Mouse (Mus musculus) lung, postnatal 0 days (tissue): ENCODE results near the gene C2cd4c.

Experiments used
- CTCF ChIP-seq: IDR thresholded peaks from 2 replicates; pipeline ENCODE4 v1.5.1; 2016; ENCODE audit warnings: antibody characterized with exemption, mild to moderate bottlenecking
- EP300 ChIP-seq: IDR thresholded peaks from 2 replicates; pipeline ENCODE4 v1.6.1; 2016; ENCODE audit warnings: antibody characterized with exemption, mild to moderate bottlenecking, control low read depth

DNA sequence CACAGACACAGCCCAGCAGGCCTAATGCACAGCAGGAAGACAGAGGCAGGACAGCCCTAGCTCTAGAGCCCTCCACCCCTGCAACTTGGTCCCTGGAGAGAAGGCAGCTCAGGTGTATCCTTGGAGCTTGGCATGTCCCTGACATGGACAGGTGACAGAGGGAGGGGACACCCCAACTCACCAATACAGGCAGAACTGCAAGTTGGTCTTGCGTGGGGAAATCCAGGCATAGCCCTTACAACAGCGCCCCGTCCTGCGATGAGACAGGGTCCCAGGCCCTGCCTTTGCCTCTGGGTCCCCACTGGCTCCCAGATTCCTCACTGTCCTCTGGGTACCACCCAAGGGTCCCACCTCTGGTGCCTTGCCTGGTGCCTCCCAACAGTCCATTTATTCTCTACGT, 28.1 kb downstream of the C2cd4c start:
- TF ChIP-seq CTCF (no peak), EP300 (no peak)
